Mouse (Mus musculus): ENCODE measurements at regions not wholly inside any gene's neighbourhood (a gene's known extent, or its start where the extent isn't known, plus 50 kb on each side); places are given as distances from the start of the nearest gene placed in this dataset.

GRCm38 (mm10) chr14:64591091-64591976 lies 487.2 kb downstream of the Prss52 start:
- Histone ChIP-seq H3K4me1 (ENCODE audit: control insufficient read depth, insufficient read depth, low read length) (peaks cover 8% of the 10 kb centered on the region; the same call in 1 of the 2 replicates), H3K4me3 (replicated peaks; ENCODE audit: extremely low read depth, low read depth, low read length) (no peak overlapping the region)
- WGBS, result 29% methylated on average over 14 of the region's 14 CpGs
- TF ChIP-seq CTCF (IDR thresholded peaks at IDR 0.05; ENCODE audit: insufficient read depth, low read length) (no peak), POLR2A (IDR thresholded peaks at IDR 0.05; ENCODE audit: borderline replicate concordance, extremely low read depth, low read depth, low read length) (no peak)
- no peak for DNase-seq

GRCm38 (mm10) chr14:64592176-64592575 lies 488.1 kb downstream of the Prss52 start:
- H3K4me3 ChIP-seq (replicated peaks; ENCODE audit: extremely low read depth, low read depth, low read length), result no peak overlapping the region
- 73% methylated on average over 6 of the region's 6 CpGs for WGBS
- H3K4me1 ChIP-seq (ENCODE audit: control insufficient read depth, insufficient read depth, low read length), result peaks cover 8% of the 10 kb centered on the region; the same call in 1 of the 2 replicates
- no peak for DNase-seq
- no peak for TF ChIP-seq POLR2A (IDR thresholded peaks at IDR 0.05; ENCODE audit: borderline replicate concordance, extremely low read depth, low read depth, low read length)
- TF ChIP-seq CTCF (IDR thresholded peaks at IDR 0.05; ENCODE audit: insufficient read depth, low read length), result no peak

- TF ChIP-seq CTCF (IDR thresholded peaks at IDR 0.05; ENCODE audit: insufficient read depth, low read length), result no peak
- no peak for TF ChIP-seq POLR2A (IDR thresholded peaks at IDR 0.05; ENCODE audit: borderline replicate concordance, extremely low read depth, low read depth, low read length)
- peaks cover 2% of the 10 kb centered on the region; the same call in 1 of the 2 replicates for H3K4me1 ChIP-seq (ENCODE audit: control insufficient read depth, insufficient read depth, low read length)
- 78% methylated on average over 13 of the region's 13 CpGs for WGBS
- H3K4me3 ChIP-seq (replicated peaks; ENCODE audit: extremely low read depth, low read depth, low read length), result no peak overlapping the region
- no peak for DNase-seq
Observed at GRCm38 (mm10) chr14:64592706-64593320, 488.7 kb downstream of the Prss52 start.

- no peak overlapping the region for H3K4me3 ChIP-seq (replicated peaks; ENCODE audit: extremely low read depth, low read depth, low read length)
- 39% methylated on average over 4 of the region's 4 CpGs for WGBS
- H3K4me1 ChIP-seq (ENCODE audit: control insufficient read depth, insufficient read depth, low read length), result peaks cover 2% of the 10 kb centered on the region; the same call in 1 of the 2 replicates
- no peak for DNase-seq
- TF ChIP-seq POLR2A (IDR thresholded peaks at IDR 0.05; ENCODE audit: borderline replicate concordance, extremely low read depth, low read depth, low read length), result no peak
- TF ChIP-seq CTCF (IDR thresholded peaks at IDR 0.05; ENCODE audit: insufficient read depth, low read length), result no peak
Observed at GRCm38 (mm10) chr14:64593564-64593963, 489.5 kb downstream of the Prss52 start.

- 69% methylated on average over 7 of the region's 7 CpGs for WGBS
- Histone ChIP-seq H3K4me3 (replicated peaks; ENCODE audit: extremely low read depth, low read depth, low read length) (no peak overlapping the region), H3K4me1 (ENCODE audit: control insufficient read depth, insufficient read depth, low read length) (peaks cover 2% of the 10 kb centered on the region; the same call in 1 of the 2 replicates)
- TF ChIP-seq POLR2A (IDR thresholded peaks at IDR 0.05; ENCODE audit: borderline replicate concordance, extremely low read depth, low read depth, low read length), result no peak
- TF ChIP-seq CTCF (IDR thresholded peaks at IDR 0.05; ENCODE audit: insufficient read depth, low read length), result no peak
- no peak for DNase-seq
Observed at GRCm38 (mm10) chr14:64594021-64594561, 490.0 kb downstream of the Prss52 start.

GRCm38 (mm10) chr14:64594811-64595522 lies 490.9 kb downstream of the Prss52 start:
- H3K4me1 ChIP-seq (ENCODE audit: control insufficient read depth, insufficient read depth, low read length), result peaks cover 2% of the 10 kb centered on the region; the same call in 1 of the 2 replicates
- no peak for TF ChIP-seq POLR2A (IDR thresholded peaks at IDR 0.05; ENCODE audit: borderline replicate concordance, extremely low read depth, low read depth, low read length)
- 64% methylated on average over 10 of the region's 10 CpGs for WGBS
- H3K4me3 ChIP-seq (replicated peaks; ENCODE audit: extremely low read depth, low read depth, low read length), result no peak overlapping the region
- no peak for DNase-seq

- WGBS, result 54% methylated on average over 1 of the region's 1 CpGs
- TF ChIP-seq CTCF (IDR thresholded peaks at IDR 0.05; ENCODE audit: insufficient read depth, low read length) (no peak), POLR2A (IDR thresholded peaks at IDR 0.05; ENCODE audit: borderline replicate concordance, extremely low read depth, low read depth, low read length) (no peak)
- H3K4me3 ChIP-seq (replicated peaks; ENCODE audit: extremely low read depth, low read depth, low read length), result no peak overlapping the region
- no peak for DNase-seq
- H3K4me1 ChIP-seq (ENCODE audit: control insufficient read depth, insufficient read depth, low read length), result 0 out of 2 replicates have a peak, but pooled peaks cover 1% of the 10 kb centered on the region
Observed at GRCm38 (mm10) chr14:64595523-64595889, 491.4 kb downstream of the Prss52 start.

GRCm38 (mm10) chr14:64595891-64596290 lies 491.8 kb downstream of the Prss52 start:
- DNase-seq, result no peak
- no peaks in the 10 kb centered on the region for H3K4me1 ChIP-seq (ENCODE audit: control insufficient read depth, insufficient read depth, low read length)
- no peak overlapping the region for H3K4me3 ChIP-seq (replicated peaks; ENCODE audit: extremely low read depth, low read depth, low read length)
- TF ChIP-seq POLR2A (IDR thresholded peaks at IDR 0.05; ENCODE audit: borderline replicate concordance, extremely low read depth, low read depth, low read length) (no peak), CTCF (IDR thresholded peaks at IDR 0.05; ENCODE audit: insufficient read depth, low read length) (no peak)
- WGBS, result 93% methylated on average over 4 of the region's 4 CpGs

- DNase-seq, result no peak
- TF ChIP-seq POLR2A (IDR thresholded peaks at IDR 0.05; ENCODE audit: borderline replicate concordance, extremely low read depth, low read depth, low read length) (no peak), CTCF (IDR thresholded peaks at IDR 0.05; ENCODE audit: insufficient read depth, low read length) (no peak)
- no peaks in the 10 kb centered on the region for H3K4me1 ChIP-seq (ENCODE audit: control insufficient read depth, insufficient read depth, low read length)
- H3K4me3 ChIP-seq (replicated peaks; ENCODE audit: extremely low read depth, low read depth, low read length), result no peak overlapping the region
- 72% methylated on average over 8 of the region's 8 CpGs for WGBS
Observed at GRCm38 (mm10) chr14:64597218-64597617, 493.1 kb downstream of the Prss52 start.

All from lung, adult 2 months (tissue).